Mouse (Mus musculus): ENCODE measurements at regions not wholly inside any gene's neighbourhood (a gene's known extent, or its start where the extent isn't known, plus 50 kb on each side); places are given as distances from the start of the nearest gene placed in this dataset.

- Histone ChIP-seq H3K27ac (replicated peaks; ENCODE audit: low read depth, low read length) (no peak overlapping the region), H3K4me2 (replicated peaks; ENCODE audit: low read depth, low read length, severe bottlenecking) (no peak overlapping the region), H3K9me3 (ENCODE audit: control insufficient read depth, low read length) (no peaks in the 10 kb centered on the region), H3K4me3 (replicated peaks; ENCODE audit: low read length) (no peak overlapping the region), H3K36me3 (ENCODE audit: control insufficient read depth, insufficient read depth, low read length) (no peaks in the 10 kb centered on the region), H3K4me1 (ENCODE audit: control insufficient read depth, insufficient read depth, low read length) (no peaks in the 10 kb centered on the region), H3K9ac (ENCODE audit: low read depth, low read length, severe bottlenecking) (no peak overlapping the region), H3K27me3 (ENCODE audit: control insufficient read depth, insufficient read depth, low read length) (no peaks in the 10 kb centered on the region)
- ATAC-seq (ENCODE audit: low FRiP score, low read depth) (no peak), DNase-seq (ENCODE audit: low spot score) (no peak)
- no peak for TF ChIP-seq POLR2A (IDR thresholded peaks at IDR 0.05; ENCODE audit: borderline replicate concordance, extremely low read depth, insufficient read depth, insufficient read length)
Measured at GRCm38 (mm10) chr3:140510835-140511234, 701.3 kb downstream of the Pdha2 start.

GRCm38 (mm10) chr3:140510094-140510493, 702.1 kb downstream of the Pdha2 start:
- WGBS = 75% methylated on average over 2 of the region's 2 CpGs
- Histone ChIP-seq H3K4me1 (ENCODE audit: control insufficient read depth, insufficient read depth, low read length) (no peaks in the 10 kb centered on the region), H3K9ac (ENCODE audit: low read depth, low read length, severe bottlenecking) (no peak overlapping the region), H3K9me3 (ENCODE audit: control insufficient read depth, low read length) (no peaks in the 10 kb centered on the region), H3K36me3 (ENCODE audit: control insufficient read depth, insufficient read depth, low read length) (no peaks in the 10 kb centered on the region), H3K27me3 (ENCODE audit: control insufficient read depth, insufficient read depth, low read length) (no peaks in the 10 kb centered on the region), H3K27ac (replicated peaks; ENCODE audit: low read depth, low read length) (no peak overlapping the region), H3K4me2 (replicated peaks; ENCODE audit: low read depth, low read length, severe bottlenecking) (no peak overlapping the region), H3K4me3 (replicated peaks; ENCODE audit: low read length) (no peak overlapping the region)
- DNase-seq (ENCODE audit: low spot score) (no peak), ATAC-seq (ENCODE audit: low FRiP score, low read depth) (no peak)
- no peak for TF ChIP-seq POLR2A (IDR thresholded peaks at IDR 0.05; ENCODE audit: borderline replicate concordance, extremely low read depth, insufficient read depth, insufficient read length)

GRCm38 (mm10) chr3:140494134-140494533, 718.0 kb downstream of the Pdha2 start:
- Histone ChIP-seq H3K27ac (replicated peaks; ENCODE audit: low read depth, low read length) (no peak overlapping the region), H3K4me1 (ENCODE audit: control insufficient read depth, insufficient read depth, low read length) (no peaks in the 10 kb centered on the region), H3K27me3 (ENCODE audit: control insufficient read depth, insufficient read depth, low read length) (no peaks in the 10 kb centered on the region), H3K4me2 (replicated peaks; ENCODE audit: low read depth, low read length, severe bottlenecking) (no peak overlapping the region), H3K9ac (ENCODE audit: low read depth, low read length, severe bottlenecking) (no peak overlapping the region), H3K4me3 (replicated peaks; ENCODE audit: low read length) (no peak overlapping the region), H3K36me3 (ENCODE audit: control insufficient read depth, insufficient read depth, low read length) (no peaks in the 10 kb centered on the region), H3K9me3 (ENCODE audit: control insufficient read depth, low read length) (no peaks in the 10 kb centered on the region)
- ATAC-seq (ENCODE audit: low FRiP score, low read depth) = peak; percentile 47
- WGBS = 58% methylated on average over 1 of the region's 1 CpGs
- TF ChIP-seq POLR2A (IDR thresholded peaks at IDR 0.05; ENCODE audit: borderline replicate concordance, extremely low read depth, insufficient read depth, insufficient read length) = no peak
- DNase-seq (ENCODE audit: low spot score) = peak; percentile 4

GRCm38 (mm10) chr3:140477670-140478208, 734.4 kb downstream of the Pdha2 start:
- 87% methylated on average over 3 of the region's 3 CpGs for WGBS
- DNase-seq (ENCODE audit: low spot score) (no peak), ATAC-seq (ENCODE audit: low FRiP score, low read depth) (no peak)

GRCm38 (mm10) chr3:140476534-140476933, 735.6 kb downstream of the Pdha2 start:
- H3K4me1 ChIP-seq (ENCODE audit: control insufficient read depth, insufficient read depth, low read length) = no peaks in the 10 kb centered on the region

More at GRCm38 (mm10) chr3:140477670-140478208, 734.4 kb downstream of the Pdha2 start:
- H3K36me3 ChIP-seq (ENCODE audit: control insufficient read depth, insufficient read depth, low read length) = no peaks in the 10 kb centered on the region
- no peaks in the 10 kb centered on the region for H3K9me3 ChIP-seq (ENCODE audit: control insufficient read depth, low read length)
- no peak overlapping the region for H3K4me2 ChIP-seq (replicated peaks; ENCODE audit: low read depth, low read length, severe bottlenecking)
- no peaks in the 10 kb centered on the region for H3K27me3 ChIP-seq (ENCODE audit: control insufficient read depth, insufficient read depth, low read length)
- no peak for TF ChIP-seq POLR2A (IDR thresholded peaks at IDR 0.05; ENCODE audit: borderline replicate concordance, extremely low read depth, insufficient read depth, insufficient read length)
- no peaks in the 10 kb centered on the region for H3K4me1 ChIP-seq (ENCODE audit: control insufficient read depth, insufficient read depth, low read length)
- no peak overlapping the region for H3K4me3 ChIP-seq (replicated peaks; ENCODE audit: low read length)
- H3K9ac ChIP-seq (ENCODE audit: low read depth, low read length, severe bottlenecking) = no peak overlapping the region
- no peak overlapping the region for H3K27ac ChIP-seq (replicated peaks; ENCODE audit: low read depth, low read length)

GRCm38 (mm10) chr3:140452513-140452912, 759.6 kb downstream of the Pdha2 start:
- DNase-seq (ENCODE audit: low spot score) (peak; percentile 11), ATAC-seq (ENCODE audit: low FRiP score, low read depth) (no peak)
- TF ChIP-seq POLR2A (IDR thresholded peaks at IDR 0.05; ENCODE audit: borderline replicate concordance, extremely low read depth, insufficient read depth, insufficient read length) = no peak
- H3K27me3 ChIP-seq (ENCODE audit: control insufficient read depth, insufficient read depth, low read length) = no peaks in the 10 kb centered on the region
- H3K9me3 ChIP-seq (ENCODE audit: control insufficient read depth, low read length) = no peaks in the 10 kb centered on the region
- H3K4me2 ChIP-seq (replicated peaks; ENCODE audit: low read depth, low read length, severe bottlenecking) = no peak overlapping the region
- no peak overlapping the region for H3K4me3 ChIP-seq (replicated peaks; ENCODE audit: low read length)
- no peak overlapping the region for H3K9ac ChIP-seq (ENCODE audit: low read depth, low read length, severe bottlenecking)
- WGBS = 66% methylated on average over 8 of the region's 8 CpGs
- no peaks in the 10 kb centered on the region for H3K36me3 ChIP-seq (ENCODE audit: control insufficient read depth, insufficient read depth, low read length)
- H3K27ac ChIP-seq (replicated peaks; ENCODE audit: low read depth, low read length) = no peak overlapping the region
- H3K4me1 ChIP-seq (ENCODE audit: control insufficient read depth, insufficient read depth, low read length) = no peaks in the 10 kb centered on the region

More at GRCm38 (mm10) chr3:140476534-140476933, 735.6 kb downstream of the Pdha2 start:
- Histone ChIP-seq H3K36me3 (ENCODE audit: control insufficient read depth, insufficient read depth, low read length) (no peaks in the 10 kb centered on the region), H3K4me3 (replicated peaks; ENCODE audit: low read length) (no peak overlapping the region), H3K9me3 (ENCODE audit: control insufficient read depth, low read length) (no peaks in the 10 kb centered on the region), H3K9ac (ENCODE audit: low read depth, low read length, severe bottlenecking) (no peak overlapping the region), H3K4me2 (replicated peaks; ENCODE audit: low read depth, low read length, severe bottlenecking) (no peak overlapping the region), H3K27ac (replicated peaks; ENCODE audit: low read depth, low read length) (no peak overlapping the region), H3K27me3 (ENCODE audit: control insufficient read depth, insufficient read depth, low read length) (no peaks in the 10 kb centered on the region)
- WGBS = 67% methylated on average over 2 of the region's 2 CpGs
- no peak for DNase-seq (ENCODE audit: low spot score)
- TF ChIP-seq POLR2A (IDR thresholded peaks at IDR 0.05; ENCODE audit: borderline replicate concordance, extremely low read depth, insufficient read depth, insufficient read length) = no peak
- no peak for ATAC-seq (ENCODE audit: low FRiP score, low read depth)
